Mouse (Mus musculus) liver, postnatal 0 days (tissue): Measurements from ENCODE around the gene Cfap45.

Source experiments
- CTCF ChIP-seq: sonication (generic); IDR thresholded peaks from 2 replicates; pipeline ENCODE4 v1.5.1; 2016; ENCODE audit warnings: antibody characterized with exemption, low read depth
- EP300 ChIP-seq: IDR thresholded peaks from 2 replicates; pipeline ENCODE4 v1.6.1; 2016; ENCODE audit warnings: antibody characterized with exemption, low read depth, mild to moderate bottlenecking

DNA sequence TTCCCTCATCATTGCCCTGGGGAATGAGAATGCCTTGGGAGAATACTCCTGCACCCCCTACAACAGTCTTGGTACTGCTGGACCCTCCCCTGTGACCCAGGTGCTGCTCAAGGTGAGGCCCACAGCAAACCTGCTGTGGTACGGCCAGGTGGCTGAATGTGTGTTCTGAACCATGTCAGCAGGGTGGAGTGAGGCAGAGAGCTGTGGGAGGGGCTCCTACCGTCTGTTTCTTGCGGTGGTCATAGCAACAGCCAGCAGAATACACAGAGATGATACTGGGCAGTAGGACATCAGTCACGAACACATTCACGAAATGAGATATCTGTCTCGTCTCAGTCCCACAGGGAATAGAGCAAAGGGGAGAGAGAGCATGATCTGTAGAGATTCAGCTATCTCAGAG, 27.1 kb upstream of the Cfap45 start:
- TF ChIP-seq CTCF (no peak), EP300 (no peak)
